Mouse (Mus musculus): ENCODE measurements around the gene Wtap. TPM values are rescaled to one million over a fixed set of nuclear protein-coding genes. Genes with fewer than 3 reads are reported as not detected.
"Not testable (repeated sequence)": the region's sequence is repeated elsewhere in the genome, so short reads cannot be mapped to it uniquely, and the experiment has no call there.

The Wtap gene
- polyA plus RNA-seq, 1 experiment from 2014 or later: 170 TPM

GRCm38 (mm10) chr17:12996345-12996744, 2.4 kb upstream of the Wtap start:
- no peaks in the 10 kb centered on the region for H3K9me3 ChIP-seq (replicated peaks)
- H3K4me3 ChIP-seq: no peak overlapping the region
- WGBS: 20% methylated on average over 3 of the region's 3 CpGs
- no peak for ATAC-seq
- H3K27me3 ChIP-seq: no peaks in the 10 kb centered on the region
- no peak overlapping the region for H3K4me2 ChIP-seq
- no peak overlapping the region for H3K9ac ChIP-seq
- peaks cover 7% of the 10 kb centered on the region; the same call in 1 of the 2 replicates for H3K4me1 ChIP-seq
- no peak overlapping the region for H3K27ac ChIP-seq
- H3K36me3 ChIP-seq (ENCODE audit: poor library complexity, severe bottlenecking): no peaks in the 10 kb centered on the region

- Histone ChIP-seq H3K9ac (peak overlapping the region; percentile 100), H3K27ac (peak overlapping the region; percentile 99), H3K27me3 (no peaks in the 10 kb centered on the region), H3K4me1 (peaks cover 26% of the 10 kb centered on the region), H3K4me3 (peak overlapping the region; percentile 97), H3K36me3 (ENCODE audit: poor library complexity, severe bottlenecking) (peaks cover 6% of the 10 kb centered on the region), H3K4me2 (peak overlapping the region; percentile 91), H3K9me3 (replicated peaks) (no peaks in the 10 kb centered on the region)
- under 1% methylated on average over 44 of the region's 51 CpGs for WGBS
- peak; percentile 88 for ATAC-seq
Measured at GRCm38 (mm10) chr17:12992470-12992991, 1.4 kb downstream of the Wtap start.

GRCm38 (mm10) chr17:12991635-12992358, 2.2 kb downstream of the Wtap start:
- peak; percentile 92 for ATAC-seq
- under 1% methylated on average over 71 of the region's 84 CpGs for WGBS
- Histone ChIP-seq H3K27me3 (no peaks in the 10 kb centered on the region), H3K4me1 (peaks cover 26% of the 10 kb centered on the region), H3K27ac (peak overlapping the region; percentile 99), H3K36me3 (ENCODE audit: poor library complexity, severe bottlenecking) (peaks cover 8% of the 10 kb centered on the region), H3K4me2 (peak overlapping the region; percentile 91), H3K9ac (peak overlapping the region; percentile 100), H3K9me3 (replicated peaks) (no peaks in the 10 kb centered on the region), H3K4me3 (peak overlapping the region; percentile 97)

GRCm38 (mm10) chr17:12991194-12991634, 2.8 kb downstream of the Wtap start:
- Histone ChIP-seq H3K27me3 (no peaks in the 10 kb centered on the region), H3K4me2 (peak overlapping the region; percentile 91), H3K9ac (peak overlapping the region; percentile 100), H3K9me3 (replicated peaks) (no peaks in the 10 kb centered on the region), H3K27ac (peak overlapping the region; percentile 99), H3K4me3 (peak overlapping the region; percentile 97), H3K4me1 (peaks cover 26% of the 10 kb centered on the region), H3K36me3 (ENCODE audit: poor library complexity, severe bottlenecking) (peaks cover 9% of the 10 kb centered on the region)
- no peak for ATAC-seq
- 2% methylated on average over 12 of the region's 12 CpGs for WGBS

GRCm38 (mm10) chr17:12990567-12991145, 3.3 kb downstream of the Wtap start:
- Histone ChIP-seq H3K4me3 (peak overlapping the region; percentile 97), H3K4me1 (peaks cover 26% of the 10 kb centered on the region), H3K4me2 (peak overlapping the region; percentile 91), H3K9ac (peak overlapping the region; percentile 100), H3K27ac (no peak overlapping the region), H3K36me3 (ENCODE audit: poor library complexity, severe bottlenecking) (peaks cover 9% of the 10 kb centered on the region), H3K9me3 (replicated peaks) (no peaks in the 10 kb centered on the region), H3K27me3 (no peaks in the 10 kb centered on the region)
- ATAC-seq: no peak
- WGBS: 63% methylated on average over 8 of the region's 8 CpGs

GRCm38 (mm10) chr17:12988096-12988495, 5.9 kb downstream of the Wtap start:
- WGBS: 97% methylated on average over 8 of the region's 8 CpGs
- peaks cover 29% of the 10 kb centered on the region for H3K36me3 ChIP-seq (ENCODE audit: poor library complexity, severe bottlenecking)
- H3K27me3 ChIP-seq; H3K4me3 ChIP-seq; H3K27ac ChIP-seq; H3K9ac ChIP-seq; ATAC-seq; H3K4me2 ChIP-seq; H3K9me3 ChIP-seq (replicated peaks): not testable (repeated sequence)
- peaks cover 22% of the 10 kb centered on the region for H3K4me1 ChIP-seq

- Histone ChIP-seq H3K36me3 (ENCODE audit: poor library complexity, severe bottlenecking) (peaks cover 62% of the 10 kb centered on the region), H3K9me3 (replicated peaks) (no peaks in the 10 kb centered on the region), H3K9ac (no peak overlapping the region), H3K4me1 (peaks cover 3% of the 10 kb centered on the region; the same call in 1 of the 2 replicates), H3K27ac (no peak overlapping the region), H3K4me2 (no peak overlapping the region), H3K27me3 (no peaks in the 10 kb centered on the region), H3K4me3 (no peak overlapping the region)
- 88% methylated on average over 2 of the region's 2 CpGs for whole genome bisulfite sequencing
- no peak for ATAC-seq
Measured at GRCm38 (mm10) chr17:12983988-12984387, 10.0 kb downstream of the Wtap start.

GRCm38 (mm10) chr17:12978546-12978945, 15.4 kb downstream of the Wtap start:
- H3K9me3 ChIP-seq (replicated peaks): no peaks in the 10 kb centered on the region
- H3K4me2 ChIP-seq: no peak overlapping the region
- no peak overlapping the region for H3K27ac ChIP-seq
- no peak overlapping the region for H3K9ac ChIP-seq
- H3K4me3 ChIP-seq: no peak overlapping the region
- no peaks in the 10 kb centered on the region for H3K27me3 ChIP-seq
- no peaks in the 10 kb centered on the region for H3K4me1 ChIP-seq
- WGBS: 90% methylated on average over 1 of the region's 1 CpGs
- H3K36me3 ChIP-seq (ENCODE audit: poor library complexity, severe bottlenecking): peaks cover 76% of the 10 kb centered on the region
- no peak for ATAC-seq

- no peak overlapping the region for H3K4me2 ChIP-seq
- no peak for ATAC-seq
- H3K4me3 ChIP-seq: no peak overlapping the region
- no peaks in the 10 kb centered on the region for H3K27me3 ChIP-seq
- H3K36me3 ChIP-seq (ENCODE audit: poor library complexity, severe bottlenecking): peaks cover 58% of the 10 kb centered on the region
- WGBS: 86% methylated on average over 2 of the region's 2 CpGs
- no peak overlapping the region for H3K27ac ChIP-seq
- H3K9ac ChIP-seq: no peak overlapping the region
- no peaks in the 10 kb centered on the region for H3K9me3 ChIP-seq (replicated peaks)
- H3K4me1 ChIP-seq: no peaks in the 10 kb centered on the region
Measured at GRCm38 (mm10) chr17:12973851-12974250, 20.1 kb downstream of the Wtap start.

GRCm38 (mm10) chr17:12967173-12967572, 26.8 kb downstream of the Wtap start:
- Histone ChIP-seq H3K4me2 (no peak overlapping the region), H3K4me1 (no peaks in the 10 kb centered on the region), H3K4me3 (no peak overlapping the region), H3K9ac (no peak overlapping the region), H3K27me3 (no peaks in the 10 kb centered on the region), H3K36me3 (ENCODE audit: poor library complexity, severe bottlenecking) (peaks cover 38% of the 10 kb centered on the region), H3K9me3 (replicated peaks) (no peaks in the 10 kb centered on the region), H3K27ac (no peak overlapping the region)
- no peak for ATAC-seq
- 96% methylated on average over 2 of the region's 2 CpGs for WGBS

GRCm38 (mm10) chr17:12963476-12963875, 30.5 kb downstream of the Wtap start:
- no peaks in the 10 kb centered on the region for H3K27me3 ChIP-seq
- peaks cover 29% of the 10 kb centered on the region for H3K36me3 ChIP-seq (ENCODE audit: poor library complexity, severe bottlenecking)
- H3K4me2 ChIP-seq: no peak overlapping the region
- H3K9ac ChIP-seq: no peak overlapping the region
- H3K9me3 ChIP-seq (replicated peaks): no peaks in the 10 kb centered on the region
- H3K4me1 ChIP-seq: peaks cover 14% of the 10 kb centered on the region
- no peak for ATAC-seq
- 86% methylated on average over 3 of the region's 3 CpGs for WGBS
- H3K4me3 ChIP-seq: no peak overlapping the region
- H3K27ac ChIP-seq: no peak overlapping the region

GRCm38 (mm10) chr17:12960331-12960873, 33.6 kb downstream of the Wtap start, which contains the start of gene Acat2:
Gene Acat2 (minus strand): TSS chr17:12960747.
- WGBS: under 1% methylated on average over 42 of the region's 42 CpGs
- ATAC-seq: peak; percentile 99
- Histone ChIP-seq H3K9me3 (replicated peaks) (no peaks in the 10 kb centered on the region), H3K36me3 (ENCODE audit: poor library complexity, severe bottlenecking) (peaks cover 19% of the 10 kb centered on the region), H3K4me2 (peak within 1 kb of the TSS; percentile 75), H3K27me3 (no peaks in the 10 kb centered on the region), H3K4me1 (peaks cover 24% of the 10 kb centered on the region), H3K27ac (peak within 1 kb of the TSS; percentile 89), H3K4me3 (peak within 1 kb of the TSS; percentile 68), H3K9ac (peak within 1 kb of the TSS; percentile 69)
